In genomic region chr3:137869395-137869794, GRCm38 (mm10) we compare ENCODE assay signal across 13 mouse cellular contexts. TPM values are rescaled to one million over a fixed set of nuclear protein-coding genes. Genes with fewer than 3 reads are reported as not detected.
DNase-seq lines count a peak whose midpoint lies in the region; ATAC-seq and TF ChIP-seq lines count a peak whose summit lies in the region.
"Had no signal": no experiment of that assay in that cellular context is flagged by ENCODE, and none has a peak within 500 bp of the region (broad histone marks: within the 10 kb centered on the region; RNA-seq: fewer than 3 reads in every experiment).

No protein-coding gene starts in this region.

- peak overlapping the region; percentile 86 for H3K4me2 ChIP-seq in hindbrain, embryonic 14.5 days (replicated peaks)
- no peak overlapping the region; the same call in 1 of the 2 replicates for H3K4me2 ChIP-seq in hindbrain, embryonic 16.5 days (ENCODE audit: low read length)
- H3K4me2 ChIP-seq in lung, embryonic 14.5 days = peak overlapping the region; percentile 1; the same call in 1 of the 2 replicates
- peak overlapping the region; percentile 98; the same call in 1 of the 2 replicates for H3K4me2 ChIP-seq in liver, embryonic 15.5 days

- peaks cover 18% of the 10 kb centered on the region for H3K4me1 ChIP-seq in hindbrain, embryonic 14.5 days (replicated peaks; ENCODE audit: control insufficient read depth, insufficient read depth, low read length)
- H3K4me1 ChIP-seq in hindbrain, embryonic 16.5 days (ENCODE audit: control insufficient read depth, insufficient read depth, low read depth, low read length) = peaks cover 16% of the 10 kb centered on the region
- no peaks in the 10 kb centered on the region for H3K4me1 ChIP-seq in lung, embryonic 14.5 days (ENCODE audit: insufficient read depth)
- H3K4me1 ChIP-seq in bone marrow macrophage, adult 2 months (ENCODE audit: control insufficient read depth, insufficient read depth, low read length) = peaks cover 23% of the 10 kb centered on the region
- peaks cover 30% of the 10 kb centered on the region for H3K4me1 ChIP-seq in liver, embryonic 15.5 days (replicated peaks)

- TF ChIP-seq POLR2A in bone marrow macrophage, adult 2 months (IDR thresholded peaks at IDR 0.05; ENCODE audit: borderline replicate concordance, low read depth, low read length) = no peak

- peaks cover 6% of the 10 kb centered on the region for H3K36me3 ChIP-seq in hindbrain, embryonic 14.5 days (replicated peaks; ENCODE audit: control insufficient read depth, insufficient read depth)
- no peaks in the 10 kb centered on the region for H3K36me3 ChIP-seq in hindbrain, embryonic 16.5 days (ENCODE audit: control insufficient read depth, insufficient read depth, low read length)
- peaks cover 13% of the 10 kb centered on the region for H3K36me3 ChIP-seq in lung, embryonic 14.5 days (ENCODE audit: insufficient read depth)
- peaks cover 17% of the 10 kb centered on the region for H3K36me3 ChIP-seq in liver, embryonic 15.5 days (replicated peaks)

- TF ChIP-seq CTCF in lung, embryonic 14.5 days (IDR thresholded peaks at IDR 0.05; ENCODE audit: low read depth) = no peak
- no peak for TF ChIP-seq CTCF in bone marrow macrophage, adult 2 months (IDR thresholded peaks at IDR 0.05; ENCODE audit: low read depth, low read length)

- no peak for DNase-seq in hindbrain, embryonic 14.5 days (ENCODE audit: low spot score)
- no peak for DNase-seq in lung, embryonic 14.5 days
- DNase-seq in lung, postnatal 25 days (ENCODE audit: low spot score) = no peak
- DNase-seq in ovary, postnatal 14 days (ENCODE audit: low spot score) = no peak
- DNase-seq in urinary bladder, postnatal 14 days (ENCODE audit: low spot score) = no peak
- DNase-seq: adrenal gland, postnatal 14 days had no signal

- 0 out of 2 replicates have a peak overlapping the region, but pooled peaks have one; percentile 4 for H3K4me3 ChIP-seq in hindbrain, embryonic 14.5 days (replicated peaks; ENCODE audit: low read length)
- H3K4me3 ChIP-seq in hindbrain, embryonic 16.5 days (ENCODE audit: low read length) = no peak overlapping the region
- H3K4me3 ChIP-seq in lung, embryonic 14.5 days (ENCODE audit: low read depth, low read length) = no peak overlapping the region
- peak overlapping the region; percentile 38 for H3K4me3 ChIP-seq in bone marrow macrophage, adult 2 months (ENCODE audit: insufficient read depth, low read length)
- no peak overlapping the region for H3K4me3 ChIP-seq in liver, embryonic 15.5 days (replicated peaks)
- H3K4me3 ChIP-seq: heart, adult 2 months; limb, embryonic 12.5 days had no signal

- no peak for ATAC-seq in hindbrain, embryonic 14.5 days (ENCODE audit: low FRiP score)
- ATAC-seq in hindbrain, embryonic 16.5 days = no peak
- ATAC-seq in lung, embryonic 14.5 days (ENCODE audit: insufficient read depth) = no peak
- ATAC-seq in liver, embryonic 15.5 days (ENCODE audit: insufficient read depth) = no peak
- ATAC-seq: inflammation-experienced regulatory T-cells, adult 6 months had no signal

- no peak overlapping the region for H3K9ac ChIP-seq in hindbrain, embryonic 14.5 days
- no peak overlapping the region for H3K9ac ChIP-seq in hindbrain, embryonic 16.5 days (ENCODE audit: low read depth, low read length)
- H3K9ac ChIP-seq in lung, embryonic 14.5 days = no peak overlapping the region
- no peak overlapping the region for H3K9ac ChIP-seq in liver, embryonic 15.5 days
- H3K9ac ChIP-seq: limb, embryonic 12.5 days had no signal

- H3K9me3 ChIP-seq in hindbrain, embryonic 14.5 days (ENCODE audit: control insufficient read depth, low read length) = no peaks in the 10 kb centered on the region
- no peaks in the 10 kb centered on the region for H3K9me3 ChIP-seq in hindbrain, embryonic 16.5 days (ENCODE audit: control insufficient read depth, low read length)
- H3K9me3 ChIP-seq in lung, embryonic 14.5 days (ENCODE audit: low read depth, low read length) = no peaks in the 10 kb centered on the region
- H3K9me3 ChIP-seq in liver, embryonic 15.5 days (replicated peaks) = no peaks in the 10 kb centered on the region
- H3K9me3 ChIP-seq: limb, embryonic 12.5 days had no signal

- no peak overlapping the region for H3K27ac ChIP-seq in hindbrain, embryonic 14.5 days
- H3K27ac ChIP-seq in hindbrain, embryonic 16.5 days (ENCODE audit: low read depth, low read length) = no peak overlapping the region
- no peak overlapping the region for H3K27ac ChIP-seq in lung, embryonic 14.5 days (ENCODE audit: low read depth)
- H3K27ac ChIP-seq in bone marrow macrophage, adult 2 months (ENCODE audit: insufficient read depth, low read depth, low read length) = peak overlapping the region; percentile 94
- no peak overlapping the region for H3K27ac ChIP-seq in liver, embryonic 15.5 days (replicated peaks)
- H3K27ac ChIP-seq: heart, adult 2 months; layer of hippocampus, adult 2 months; limb, embryonic 12.5 days had no signal

- no peaks in the 10 kb centered on the region for H3K27me3 ChIP-seq in hindbrain, embryonic 14.5 days (ENCODE audit: control insufficient read depth, insufficient read depth, low read length)
- no peaks in the 10 kb centered on the region for H3K27me3 ChIP-seq in hindbrain, embryonic 16.5 days (replicated peaks; ENCODE audit: control insufficient read depth, insufficient read depth, low read length)
- H3K27me3 ChIP-seq in lung, embryonic 14.5 days (ENCODE audit: insufficient read depth, low read length) = no peaks in the 10 kb centered on the region
- H3K27me3 ChIP-seq in liver, embryonic 15.5 days = no peaks in the 10 kb centered on the region
- H3K27me3 ChIP-seq: limb, embryonic 12.5 days had no signal

- WGBS in hindbrain, embryonic 14.5 days = 89% methylated on average over 9 of the region's 9 CpGs
- 83% methylated on average over 9 of the region's 9 CpGs for WGBS in hindbrain, embryonic 16.5 days
- WGBS in lung, embryonic 14.5 days = 83% methylated on average over 9 of the region's 9 CpGs
- WGBS in liver, embryonic 15.5 days (ENCODE audit: insufficient replicate concordance) = 91% methylated on average over 9 of the region's 9 CpGs

RNA-seq across cellular contexts. Expression of gene Dnajb14, which starts 1.9 kb away (rescaled TPM):
- 19.1 and 19.8 TPM in 2 replicates for polyA plus RNA-seq in hindbrain, embryonic 14.5 days (2014; fragmentation: Nextera tagmentation; extraction: Ambion mirVana)
- polyA plus RNA-seq in hindbrain, embryonic 16.5 days (2015; fragmentation: Nextera tagmentation; extraction: Ambion mirVana) = 12.2 and 13.9 TPM in 2 replicates
- 12.8 and 15.5 TPM in 2 replicates for polyA plus RNA-seq in lung, embryonic 14.5 days (2014; fragmentation: Nextera tagmentation; extraction: Ambion mirVana)
- 55.8 and 62.7 TPM in 2 replicates for polyA plus RNA-seq in bone marrow macrophage, adult 2 months (2012; ENCODE audit: insufficient read depth, insufficient read length, missing spikeins)
- 3.8 and 4.5 TPM in 2 replicates for polyA plus RNA-seq in liver, embryonic 15.5 days (2015; fragmentation: Nextera tagmentation; extraction: Ambion mirVana)

RNA-seq across cellular contexts. Expression of gene H2afz, which starts 5.1 kb away (rescaled TPM):
- 748 TPM in 2 replicates for polyA plus RNA-seq in hindbrain, embryonic 14.5 days (2014; fragmentation: Nextera tagmentation; extraction: Ambion mirVana)
- 683 and 688 TPM in 2 replicates for polyA plus RNA-seq in hindbrain, embryonic 16.5 days (2015; fragmentation: Nextera tagmentation; extraction: Ambion mirVana)
- polyA plus RNA-seq in lung, embryonic 14.5 days (2014; fragmentation: Nextera tagmentation; extraction: Ambion mirVana) = 2,590 and 2,710 TPM in 2 replicates
- polyA plus RNA-seq in bone marrow macrophage, adult 2 months (2012; ENCODE audit: insufficient read depth, insufficient read length, missing spikeins) = 619 and 702 TPM in 2 replicates
- polyA plus RNA-seq in liver, embryonic 15.5 days (2015; fragmentation: Nextera tagmentation; extraction: Ambion mirVana) = 874 and 985 TPM in 2 replicates

RNA-seq across cellular contexts. Expression of gene Lamtor3, which starts 48.9 kb away (rescaled TPM):
- polyA plus RNA-seq in hindbrain, embryonic 14.5 days (2014; fragmentation: Nextera tagmentation; extraction: Ambion mirVana) = 128 and 131 TPM in 2 replicates
- polyA plus RNA-seq in hindbrain, embryonic 16.5 days (2015; fragmentation: Nextera tagmentation; extraction: Ambion mirVana) = 132 and 135 TPM in 2 replicates
- polyA plus RNA-seq in lung, embryonic 14.5 days (2014; fragmentation: Nextera tagmentation; extraction: Ambion mirVana) = 97.2 and 103 TPM in 2 replicates
- polyA plus RNA-seq in bone marrow macrophage, adult 2 months (2012; ENCODE audit: insufficient read depth, insufficient read length, missing spikeins) = 104 and 110 TPM in 2 replicates
- polyA plus RNA-seq in liver, embryonic 15.5 days (2015; fragmentation: Nextera tagmentation; extraction: Ambion mirVana) = 52.1 and 53.8 TPM in 2 replicates

Comparison
In these comparisons a context has a peak if more than half of its experiments do, and no peak if none do; other contexts are left out.
1. H3K4me3 ChIP-seq: peak in hindbrain, embryonic 14.5 days (single experiment) and bone marrow macrophage, adult 2 months (single experiment); none in hindbrain, embryonic 16.5 days (single experiment), lung, embryonic 14.5 days (single experiment) and liver, embryonic 15.5 days (single experiment).